Mouse (Mus musculus) lung, postnatal 0 days (tissue): ENCODE results near the gene Trim45.

Source experiments
- CTCF ChIP-seq: IDR thresholded peaks from 2 replicates; pipeline ENCODE4 v1.5.1; 2016; ENCODE audit warnings: antibody characterized with exemption, mild to moderate bottlenecking
- EP300 ChIP-seq: IDR thresholded peaks from 2 replicates; pipeline ENCODE4 v1.6.1; 2016; ENCODE audit warnings: antibody characterized with exemption, mild to moderate bottlenecking, control low read depth

GRCm38 (mm10) chr3:100906916-100907315, 15.1 kb upstream of the Trim45 start:
- TF ChIP-seq CTCF (peak; percentile 61), EP300 (no peak)
